Mouse (Mus musculus): Measurements from ENCODE around the gene Col23a1.

Col23a1 gene

DNA sequence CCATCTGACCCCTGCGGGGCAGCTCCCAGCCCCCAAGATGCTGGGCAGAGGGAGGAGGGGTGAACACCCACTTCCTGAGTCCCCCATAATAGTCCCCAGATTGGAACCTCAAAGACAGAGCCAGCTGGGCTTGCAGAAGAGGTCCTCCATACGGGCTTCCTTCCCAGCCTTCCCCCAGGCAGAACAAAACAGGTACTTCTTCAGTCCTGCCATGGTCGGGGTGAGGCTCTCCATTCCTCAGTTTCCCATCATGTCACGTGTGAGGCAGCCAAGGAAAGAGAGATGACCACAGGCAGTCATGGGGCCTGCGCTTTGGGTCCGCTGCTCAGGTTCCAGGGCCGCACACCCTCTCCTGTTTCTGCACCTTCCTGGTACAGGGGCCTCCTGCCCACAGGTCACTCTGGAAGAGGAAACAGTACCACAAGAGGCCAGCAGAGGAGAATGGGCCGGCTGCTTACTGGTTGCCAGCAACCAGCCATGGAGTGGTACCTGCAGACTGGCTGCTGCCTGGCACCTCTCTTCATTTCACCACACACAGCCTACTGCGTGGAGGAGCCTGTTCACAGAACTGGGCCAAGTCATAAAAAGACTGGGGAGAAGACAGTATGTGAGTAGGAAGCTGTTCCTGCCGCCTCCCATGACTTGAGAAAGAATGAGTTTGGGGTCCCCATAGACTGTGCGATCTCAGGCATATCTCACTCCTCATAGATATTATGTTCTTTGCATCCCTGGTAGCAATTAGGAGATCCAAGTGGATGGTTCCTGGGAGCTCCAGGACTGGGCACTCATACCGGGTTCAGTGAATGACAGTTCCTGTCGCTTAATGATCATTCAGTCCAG is 249.4 kb downstream of the Col23a1 start:
- DNase-seq (ENCODE audit: low read depth in 2 of 2, low spot score in 2 of 2): no peak

GRCm38 (mm10) chr11:51539759-51540282 is 250.1 kb downstream of the Col23a1 start:
- DNase-seq (ENCODE audit: low read depth in 2 of 2, low spot score in 2 of 2): peak; percentile 96 to 97

GRCm38 (mm10) chr11:51542424-51542823 is 252.7 kb downstream of the Col23a1 start:
- no peak for DNase-seq (ENCODE audit: low read depth in 2 of 2, low spot score in 2 of 2)

DNA sequence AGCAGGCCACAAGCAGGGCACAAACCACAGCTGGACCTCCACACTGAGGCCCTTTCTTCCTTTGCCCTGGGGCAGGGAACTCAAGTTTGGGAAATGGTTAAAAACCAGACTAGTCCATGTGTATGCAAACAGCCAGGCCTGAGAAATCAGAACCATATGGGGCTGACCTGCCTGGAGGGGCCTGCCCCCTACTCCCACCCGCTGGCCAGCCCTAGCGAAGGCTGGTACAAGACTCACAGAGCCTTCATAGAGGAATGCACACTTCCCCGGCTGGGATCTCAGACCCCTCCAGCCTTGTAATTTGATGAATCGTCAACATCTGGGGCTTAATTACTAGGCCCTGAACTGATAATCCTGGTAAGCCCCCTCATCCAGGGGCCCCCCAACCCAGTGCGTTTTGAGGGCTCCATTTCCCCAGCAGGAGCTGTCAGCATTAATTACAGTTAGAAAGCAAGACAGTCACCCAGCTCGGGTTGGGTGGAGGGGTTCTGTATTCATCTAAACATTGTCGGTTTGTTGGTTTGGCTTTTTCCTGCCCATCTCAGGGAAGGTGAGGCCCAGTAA is 253.8 kb downstream of the Col23a1 start:
- DNase-seq (ENCODE audit: low read depth in 2 of 2, low spot score in 2 of 2): no peak

- DNase-seq (ENCODE audit: low read depth in 2 of 2, low spot score in 2 of 2): no peak
These were observed 254.7 kb downstream of the Col23a1 start for GRCm38 (mm10) chr11:51544413-51544812.

- DNase-seq (ENCODE audit: low read depth in 2 of 2, low spot score in 2 of 2): no peak
These were observed 256.1 kb downstream of the Col23a1 start for GRCm38 (mm10) chr11:51545811-51546210.

- DNase-seq (ENCODE audit: low read depth in 2 of 2, low spot score in 2 of 2): no peak
These were observed 261.5 kb downstream of the Col23a1 start for GRCm38 (mm10) chr11:51551253-51551652.

- DNase-seq (ENCODE audit: low read depth in 2 of 2, low spot score in 2 of 2): no peak
These were observed 262.4 kb downstream of the Col23a1 start for GRCm38 (mm10) chr11:51552091-51552490.

DNA sequence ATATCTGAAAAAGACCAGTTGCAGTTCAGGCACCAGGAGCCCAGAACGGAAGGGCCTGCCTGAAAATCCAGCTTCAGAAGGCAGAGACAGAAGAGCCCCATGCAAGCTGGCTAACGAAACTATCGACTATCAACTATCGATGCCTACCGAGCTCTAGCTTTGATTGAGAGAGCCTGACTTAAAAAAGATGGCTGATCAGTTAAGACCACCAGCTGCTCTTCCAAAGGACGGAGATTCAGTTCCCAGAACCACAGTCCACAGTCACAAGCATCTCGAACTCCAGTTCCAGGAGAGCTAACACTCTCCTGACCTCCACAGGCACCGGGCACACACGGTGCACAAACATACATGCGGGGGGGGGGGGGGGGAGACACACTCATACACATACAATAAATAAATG is 264.9 kb downstream of the Col23a1 start:
- DNase-seq (ENCODE audit: low read depth in 2 of 2, low spot score in 2 of 2): no peak

- no peak for DNase-seq (ENCODE audit: low read depth in 2 of 2, low spot score in 2 of 2)
These were observed 265.3 kb downstream of the Col23a1 start for GRCm38 (mm10) chr11:51555066-51555465.

- DNase-seq (ENCODE audit: low read depth in 2 of 2, low spot score in 2 of 2): no peak
These were observed 273.6 kb downstream of the Col23a1 start for GRCm38 (mm10) chr11:51563276-51563675.

DNA sequence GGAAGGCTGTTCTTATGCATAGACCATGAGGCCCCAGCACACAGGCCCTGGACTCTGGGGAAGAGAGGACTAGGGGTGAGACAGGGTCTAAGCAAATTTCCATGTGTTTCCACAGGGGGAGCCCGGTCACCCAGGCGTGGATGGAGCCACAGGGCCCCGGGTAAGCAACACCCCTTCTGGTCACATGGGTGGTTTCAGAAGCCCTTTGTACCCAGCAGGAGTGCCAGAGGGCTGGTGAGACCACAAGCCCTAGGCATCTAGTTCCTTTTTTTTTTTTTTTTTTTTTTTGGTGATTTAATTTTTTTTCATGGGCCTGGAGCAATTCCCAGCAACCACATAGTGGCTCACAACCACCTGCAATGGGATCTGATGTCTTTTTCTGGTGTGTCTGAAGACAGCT is 275.3 kb downstream of the Col23a1 start:
- no peak for DNase-seq (ENCODE audit: low read depth in 2 of 2, low spot score in 2 of 2)

- DNase-seq (ENCODE audit: low read depth in 2 of 2, low spot score in 2 of 2): no peak
These were observed 276.2 kb downstream of the Col23a1 start for GRCm38 (mm10) chr11:51565951-51566350.

DNA sequence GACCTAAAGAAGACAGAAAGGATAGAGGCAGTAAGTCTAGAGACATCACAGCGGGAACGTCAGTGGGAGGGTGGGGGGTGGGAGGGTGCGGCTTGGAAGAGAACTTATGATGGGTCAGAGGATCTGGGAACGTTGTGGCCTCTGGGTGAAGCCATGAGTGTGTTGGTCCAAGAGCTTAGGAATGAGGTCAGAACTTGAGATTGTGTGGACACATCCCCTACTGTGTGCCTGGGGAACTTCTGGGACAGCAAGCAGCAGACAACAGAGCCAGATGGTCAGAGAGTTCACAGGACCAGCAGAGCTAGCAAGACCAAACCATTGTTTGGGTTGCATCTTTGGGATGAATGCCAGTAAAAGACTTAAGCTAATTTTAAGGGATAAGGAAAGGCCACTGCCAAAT is 279.1 kb downstream of the Col23a1 start:
- no peak for DNase-seq (ENCODE audit: low read depth in 2 of 2, low spot score in 2 of 2)

- DNase-seq (ENCODE audit: low read depth in 2 of 2, low spot score in 2 of 2): no peak
These were observed 286.7 kb downstream of the Col23a1 start for GRCm38 (mm10) chr11:51576454-51576853.

DNA sequence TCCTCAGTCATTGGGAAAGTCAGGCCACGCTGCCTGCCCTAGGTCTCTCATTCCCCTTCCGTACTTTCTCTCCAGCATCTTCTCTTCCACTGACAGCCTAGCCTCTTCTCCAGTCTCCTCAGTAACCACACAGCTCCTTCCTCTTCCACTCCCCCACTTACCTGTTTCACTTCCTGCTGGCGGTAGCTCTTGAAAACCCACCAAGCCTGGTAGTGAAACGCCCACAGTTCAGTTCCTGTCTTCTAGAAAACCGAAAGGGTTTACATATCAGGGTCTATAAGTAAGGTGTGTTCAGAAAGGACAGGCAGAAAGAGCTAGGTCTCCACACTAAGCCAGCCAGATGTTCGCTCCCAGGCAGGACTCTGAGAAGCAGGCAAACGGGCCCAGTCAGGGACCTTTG is 287.9 kb downstream of the Col23a1 start:
- DNase-seq (ENCODE audit: low read depth in 2 of 2, low spot score in 2 of 2): peak; percentile 48 to 65

DNA sequence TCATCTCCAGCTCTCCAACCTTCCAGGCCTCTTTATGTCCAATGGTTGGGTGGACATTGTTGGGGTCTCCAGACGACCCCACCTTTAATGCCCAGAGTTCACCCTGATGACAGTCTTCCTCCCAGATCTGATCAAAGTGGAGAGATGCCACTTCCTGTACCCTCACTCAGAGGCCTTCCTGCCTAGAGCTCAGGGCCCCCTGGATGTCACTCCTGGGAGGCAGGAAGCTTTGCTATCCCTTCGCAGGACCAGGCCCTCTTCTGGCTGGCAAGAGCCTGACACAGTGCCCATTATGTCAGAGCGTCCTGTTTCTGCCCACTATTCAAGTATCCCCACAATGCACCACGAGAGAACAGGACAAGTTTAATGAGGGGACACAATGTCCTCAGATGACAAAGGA is 289.3 kb downstream of the Col23a1 start:
- DNase-seq (ENCODE audit: low read depth in 2 of 2, low spot score in 2 of 2): no peak

DNA sequence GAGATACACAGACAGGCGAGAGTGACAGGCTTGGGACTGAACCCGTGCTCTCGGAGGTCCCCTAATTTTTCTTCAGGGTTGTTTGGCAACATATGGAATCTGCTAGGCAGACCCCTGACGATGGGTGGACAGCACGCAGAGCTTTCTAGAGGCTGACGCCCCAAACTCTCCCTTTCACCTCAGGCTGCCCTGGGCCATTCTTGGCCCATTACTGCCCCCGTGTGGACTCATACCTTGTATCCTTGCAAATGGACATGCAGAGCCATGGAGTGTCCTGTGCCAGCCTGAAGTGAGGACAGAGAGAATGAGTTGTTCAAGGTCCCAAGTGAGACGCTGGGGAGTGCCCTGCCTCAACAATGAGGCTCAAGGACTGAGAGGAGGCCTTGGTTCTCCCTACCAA is 293.0 kb downstream of the Col23a1 start:
- DNase-seq (ENCODE audit: low read depth in 2 of 2, low spot score in 2 of 2): peak; percentile 52 to 60

GRCm38 (mm10) chr11:51584057-51584430 is 294.3 kb downstream of the Col23a1 start:
- no peak for DNase-seq (ENCODE audit: low read depth in 2 of 2, low spot score in 2 of 2)

GRCm38 (mm10) chr11:51584431-51585248 is 294.9 kb downstream of the Col23a1 start, which contains the start of gene Phykpl:
Phykpl (plus strand) TSS chr11:51584757.
- peak; percentile 85 to 90 for DNase-seq (ENCODE audit: low read depth in 2 of 2, low spot score in 2 of 2)

GRCm38 (mm10) chr11:51585608-51586252 is 296.0 kb downstream of the Col23a1 start:
- DNase-seq (ENCODE audit: low read depth in 2 of 2, low spot score in 2 of 2): no peak

Measured in CD8-positive naive resting alpha-beta T cell, adult 2 months (primary cell).